Mouse (Mus musculus) MEL (cell line): ENCODE measurements at regions not wholly inside any gene's neighbourhood (a gene's known extent, or its start where the extent isn't known, plus 50 kb on each side); places are given as distances from the start of the nearest gene placed in this dataset.

Experiments
- DNase-seq: peaks from one replicate; pipeline ENCODE4 v3.0.0; 2011; ENCODE audit warnings: low read depth, low spot score
- H3K27ac ChIP-seq: 2 replicates; pipeline ENCODE4 v1.5.1; 2012; ENCODE audit warnings: low read depth, mild to moderate bottlenecking, control low read depth, low read length, moderate library complexity; ENCODE audit not compliant: control insufficient read depth
- H3K27me3 ChIP-seq, 2 experiments: fragments of 150-350 bp in 1 of 2; sonication (generic) in 1 of 2; 2 replicates each; pipeline ENCODE4 v1.6.1; 2012; ENCODE audit warnings: low read length in 2 of 2, mild to moderate bottlenecking in 2 of 2, improper control_type of control experiment in 1 of 2, moderate library complexity in 1 of 2; ENCODE audit not compliant: insufficient read depth in 2 of 2, control insufficient read depth in 1 of 2
- H3K36me3 ChIP-seq, 2 experiments: 2 replicates each; pipeline ENCODE4 v1.6.1; 2012 to 2014; ENCODE audit warnings: low read length in 2 of 2, improper control_type of control experiment in 1 of 2, inconsistent platforms in 1 of 2, mild to moderate bottlenecking in 1 of 2; ENCODE audit not compliant: insufficient read depth in 2 of 2, control insufficient read depth in 1 of 2
- H3K4me1 ChIP-seq, 2 experiments: fragments of 150-350 bp in 1 of 2; sonication (generic) in 1 of 2; 2 replicates each; pipeline ENCODE4 v1.6.1; 2012; ENCODE audit warnings: low read length in 2 of 2, improper control_type of control experiment in 1 of 2, mild to moderate bottlenecking in 1 of 2; ENCODE audit not compliant: insufficient read depth in 2 of 2, control insufficient read depth in 1 of 2
- H3K4me3 ChIP-seq, 2 experiments: fragments of 150-350 bp in 1 of 2; sonication (generic) in 1 of 2; 2 replicates each; pipeline ENCODE4 v1.5.1; 2012; ENCODE audit warnings: low read depth in 2 of 2, low read length in 2 of 2, mild to moderate bottlenecking in 2 of 2, moderate library complexity in 2 of 2, control low read depth in 1 of 2, improper control_type of control experiment in 1 of 2; ENCODE audit not compliant: control insufficient read depth in 1 of 2, insufficient read depth in 1 of 2
- H3K79me2 ChIP-seq: 2 replicates; pipeline ENCODE4 v1.6.1; 2012; ENCODE audit warnings: mild to moderate bottlenecking, low read length, moderate library complexity; ENCODE audit not compliant: control insufficient read depth, poor library complexity, insufficient read depth
- H3K9ac ChIP-seq: 2 replicates; pipeline ENCODE4 v1.6.1; 2012; ENCODE audit warnings: low read depth, mild to moderate bottlenecking, control low read depth, low read length, moderate library complexity; ENCODE audit not compliant: control insufficient read depth, poor library complexity, severe bottlenecking
- H3K9me3 ChIP-seq: fragments of 150-350 bp; sonication (generic); replicated peaks from 2 replicates; pipeline ENCODE4 v1.6.1; 2012; ENCODE audit warnings: mild to moderate bottlenecking, low read length, improper control_type of control experiment, moderate library complexity; ENCODE audit not compliant: insufficient read depth
- CHD2 ChIP-seq: IDR thresholded peaks from 2 replicates; pipeline ENCODE4 v1.6.1; 2011; ENCODE audit warnings: low read length, improper control_type of control experiment
- CTCF ChIP-seq, 3 experiments: IDR thresholded peaks in 2 of 3; conservative IDR thresholded peaks in 1 of 3; 2 replicates each; pipeline ENCODE4 v1.5.1; 2011 to 2012; ENCODE audit warnings: low read length in 3 of 3, low read depth in 2 of 3, mild to moderate bottlenecking in 2 of 3, improper control_type of control experiment in 1 of 3, inconsistent platforms in 1 of 3, mixed read lengths in 1 of 3, moderate library complexity in 1 of 3; ENCODE audit not compliant: control insufficient read depth in 1 of 3, insufficient read depth in 1 of 3, poor library complexity in 1 of 3, severe bottlenecking in 1 of 3
- ELF1 ChIP-seq: IDR thresholded peaks from 2 replicates; pipeline ENCODE4 v1.6.1; 2014; ENCODE audit warnings: low read depth, mild to moderate bottlenecking, inconsistent platforms, low read length, improper control_type of control experiment, moderate library complexity
- GATA1 ChIP-seq: IDR thresholded peaks from 2 replicates; pipeline ENCODE4 v1.6.1; 2011; ENCODE audit warnings: low read depth, low read length, improper control_type of control experiment
- KAT2A ChIP-seq: conservative IDR thresholded peaks from 2 replicates; pipeline ENCODE4 v1.6.1; 2012; ENCODE audit warnings: low read depth, low read length, improper control_type of control experiment, inconsistent platforms
- MAFK ChIP-seq: IDR thresholded peaks from 2 replicates; pipeline ENCODE4 v1.6.1; 2011; ENCODE audit warnings: low read depth, mild to moderate bottlenecking, low read length, improper control_type of control experiment, borderline replicate concordance
- MAX ChIP-seq: IDR thresholded peaks from 2 replicates; pipeline ENCODE4 v1.6.1; 2011; ENCODE audit warnings: low read length, improper control_type of control experiment
- MAZ ChIP-seq: IDR thresholded peaks from 2 replicates; pipeline ENCODE4 v1.6.1; 2012; ENCODE audit warnings: low read depth, mild to moderate bottlenecking, inconsistent platforms, low read length, improper control_type of control experiment
- MYC ChIP-seq: IDR thresholded peaks from 2 replicates; pipeline ENCODE4 v1.6.1; 2011; ENCODE audit warnings: low read depth, mild to moderate bottlenecking, low read length, improper control_type of control experiment, moderate library complexity
- POLR2AphosphoS2 ChIP-seq: IDR thresholded peaks from 2 replicates; pipeline ENCODE4 v1.6.1; 2011; ENCODE audit warnings: low read length, improper control_type of control experiment
- POLR2AphosphoS5 ChIP-seq: IDR thresholded peaks from 2 replicates; pipeline ENCODE4 v1.6.1; 2012; ENCODE audit warnings: low read depth, borderline replicate concordance, mild to moderate bottlenecking, inconsistent platforms, low read length, moderate library complexity, mixed read lengths
- TBP ChIP-seq: IDR thresholded peaks from 2 replicates; pipeline ENCODE4 v1.8.0; 2011; ENCODE audit warnings: low read depth, low read length, improper control_type of control experiment
- UBTF ChIP-seq: IDR thresholded peaks from 2 replicates; pipeline ENCODE4 v1.6.1; 2012; ENCODE audit warnings: low read depth, mild to moderate bottlenecking, inconsistent platforms, low read length, improper control_type of control experiment, moderate library complexity, borderline replicate concordance; ENCODE audit not compliant: insufficient read depth
- USF1 ChIP-seq: IDR thresholded peaks from 2 replicates; pipeline ENCODE4 v1.6.1; 2014; ENCODE audit warnings: low read depth, mild to moderate bottlenecking, inconsistent platforms, low read length, improper control_type of control experiment, moderate library complexity
- ZC3H11A ChIP-seq: IDR thresholded peaks from 2 replicates; pipeline ENCODE4 v1.6.1; 2012; ENCODE audit warnings: low read depth, mild to moderate bottlenecking, inconsistent platforms, low read length, improper control_type of control experiment

DNA sequence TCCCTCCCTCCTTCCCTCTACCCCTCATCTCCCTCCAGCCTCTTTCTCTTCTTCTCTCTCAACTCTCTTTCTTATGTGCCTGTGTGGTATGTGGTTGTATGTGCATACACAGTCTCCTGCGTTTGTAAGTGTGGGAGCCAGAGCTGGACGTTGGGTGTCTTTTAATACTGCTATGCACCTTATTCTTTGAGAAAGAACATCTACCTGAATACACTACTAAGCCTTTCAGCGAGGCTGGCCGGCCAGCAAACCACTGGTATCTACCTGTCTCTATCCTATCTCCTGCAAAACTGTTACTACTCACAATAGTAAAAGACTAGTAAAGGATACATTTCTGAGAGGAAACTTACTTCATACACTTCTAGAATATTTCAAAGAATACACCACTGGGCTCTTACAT lies 202.9 kb upstream of the Isl1 start:
- Histone ChIP-seq H3K36me3 (no peaks in the 10 kb centered on the region), H3K9me3 (no peaks in the 10 kb centered on the region), H3K27me3 (no peaks in the 10 kb centered on the region), H3K79me2 (no peaks in the 10 kb centered on the region), H3K9ac (no peak overlapping the region), H3K4me3 (no peak overlapping the region)
- DNase-seq: no peak
- TF ChIP-seq GATA1: no peak
- TF ChIP-seq MAFK: no peak
- no peak for TF ChIP-seq MAX
- TF ChIP-seq UBTF: no peak
- no peak for TF ChIP-seq POLR2AphosphoS5
- TF ChIP-seq CHD2: no peak
- no peak for TF ChIP-seq TBP
- TF ChIP-seq USF1: no peak
- TF ChIP-seq, all 39 proteins: peak for 0
- H3K27ac ChIP-seq: no peak overlapping the region
- H3K4me1 ChIP-seq: no peaks in the 10 kb centered on the region

DNA sequence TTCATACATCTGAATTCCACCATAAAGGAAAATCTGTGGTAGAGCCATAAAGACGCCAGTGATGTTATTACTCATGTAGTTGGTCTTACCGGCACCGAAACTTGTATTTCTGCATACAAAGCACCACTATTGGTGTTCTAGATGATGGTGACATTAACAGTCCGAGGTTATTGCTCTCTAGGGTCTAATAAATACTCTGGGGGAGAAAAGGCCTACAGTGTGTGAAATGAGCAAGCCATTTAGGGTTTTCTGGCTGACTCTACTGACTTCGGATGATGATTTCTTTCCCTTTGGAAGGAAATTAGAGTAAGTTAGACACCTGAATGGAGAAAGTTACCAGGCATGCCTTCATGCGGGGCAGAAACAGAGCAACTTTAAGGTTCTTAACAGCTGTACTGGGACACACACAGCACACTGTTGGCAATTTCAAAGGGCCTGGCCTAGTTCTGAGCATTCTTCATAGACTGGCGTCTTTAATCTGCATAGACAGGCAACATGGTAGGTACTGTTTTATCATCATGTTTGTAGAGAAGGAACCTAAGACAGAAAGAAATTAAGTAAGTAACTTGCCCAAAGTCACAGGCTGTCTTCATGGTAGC lies 198.8 kb upstream of the Isl1 start:
- Histone ChIP-seq H3K27ac (no peak overlapping the region), H3K4me3 (no peak overlapping the region), H3K79me2 (no peaks in the 10 kb centered on the region), H3K27me3 (no peaks in the 10 kb centered on the region), H3K4me1 (no peaks in the 10 kb centered on the region), H3K36me3 (no peaks in the 10 kb centered on the region), H3K9ac (no peak overlapping the region), H3K9me3 (no peaks in the 10 kb centered on the region)
- no peak for DNase-seq
- TF ChIP-seq ZC3H11A (no peak), MYC (no peak), MAZ (no peak)

DNA sequence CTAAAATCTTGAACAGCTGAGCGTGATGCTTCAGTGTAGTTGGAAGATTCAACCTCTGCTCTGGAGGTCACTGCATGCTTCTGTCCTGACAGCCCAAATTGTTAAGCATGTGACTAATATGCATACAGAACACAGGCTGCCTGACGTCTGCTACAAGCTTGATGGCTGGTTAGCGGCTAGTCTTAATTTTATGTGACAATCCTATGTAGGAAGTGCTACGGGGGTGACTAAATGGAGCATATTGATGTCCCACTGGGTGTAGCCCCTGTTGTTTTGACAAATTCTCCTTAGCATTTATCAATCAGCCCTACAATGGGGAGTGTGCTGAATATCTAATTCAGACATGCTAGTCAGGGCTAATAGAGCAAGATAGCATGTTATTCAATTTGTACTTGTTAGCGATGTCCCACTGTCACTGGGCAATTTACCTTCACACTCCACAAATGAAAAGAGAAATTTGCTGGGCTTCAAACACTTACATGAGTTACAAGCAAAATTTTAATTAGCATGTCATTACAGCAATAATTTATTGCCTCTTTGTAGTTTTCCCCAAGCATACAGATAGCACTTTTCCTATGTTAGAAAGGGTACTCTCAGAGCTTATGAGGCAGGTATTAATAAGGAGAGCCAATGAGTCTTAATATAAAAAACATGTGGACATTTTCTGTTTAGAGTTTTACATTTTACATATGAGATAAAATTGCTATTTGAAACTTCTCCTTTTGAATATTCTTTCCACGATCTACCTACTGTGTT lies 188.3 kb upstream of the Isl1 start:
- DNase-seq: no peak
- Histone ChIP-seq H3K4me3 (no peak overlapping the region), H3K9ac (no peak overlapping the region), H3K36me3 (no peaks in the 10 kb centered on the region), H3K79me2 (no peaks in the 10 kb centered on the region)
- TF ChIP-seq POLR2AphosphoS2: no peak
- no peak for TF ChIP-seq CTCF (IDR thresholded peaks at IDR 0.05 in 2 of 3, conservative IDR thresholded peaks at IDR 0.05 in 1 of 3; ENCODE audit: control insufficient read depth in 1 of 3, insufficient read depth in 1 of 3, low read depth in 2 of 3, low read length in 3 of 3, poor library complexity in 1 of 3, severe bottlenecking in 1 of 3)
- no peak for TF ChIP-seq ELF1
- no peak for TF ChIP-seq KAT2A
- TF ChIP-seq USF1: no peak
- TF ChIP-seq, all 39 proteins: peak for 0
- H3K9me3 ChIP-seq: no peaks in the 10 kb centered on the region
- H3K4me1 ChIP-seq: no peaks in the 10 kb centered on the region
- H3K27ac ChIP-seq: no peak overlapping the region
- H3K27me3 ChIP-seq: no peaks in the 10 kb centered on the region
